Mouse (Mus musculus): Measurements from ENCODE around the gene Olfr1393. TPM values are rescaled to one million over a fixed set of nuclear protein-coding genes. Genes with fewer than 3 reads are reported as not detected.

The Olfr1393 gene
- polyA plus RNA-seq, 1 experiment from 2014 or later = 0.05 TPM

- H3K27ac ChIP-seq (ENCODE audit: low read depth) = peak overlapping the region; percentile 98
- peaks cover 76% of the 10 kb centered on the region for H3K4me1 ChIP-seq (ENCODE audit: insufficient read depth)
- DNase-seq (peak; percentile 65), ATAC-seq (peak; percentile 2; the same call in 1 of the 2 replicates)
- peak overlapping the region; percentile 95 for H3K4me2 ChIP-seq (ENCODE audit: low read depth, low read length)
- H3K9me3 ChIP-seq (ENCODE audit: low read length) = no peaks in the 10 kb centered on the region
- H3K27me3 ChIP-seq (ENCODE audit: insufficient read depth, low read length) = no peaks in the 10 kb centered on the region
- TF ChIP-seq EP300 (IDR thresholded peaks at IDR 0.05; ENCODE audit: low read depth) (0 out of 2 replicates have a peak, but pooled peaks have one; percentile 22), CTCF (IDR thresholded peaks at IDR 0.05; ENCODE audit: low read depth) (no peak)
- H3K4me3 ChIP-seq (ENCODE audit: low read depth, low read length) = peak overlapping the region; percentile 80
- H3K36me3 ChIP-seq (replicated peaks; ENCODE audit: insufficient read depth, low read length) = peaks cover 26% of the 10 kb centered on the region
- H3K9ac ChIP-seq (replicated peaks) = peak overlapping the region; percentile 92
- WGBS (ENCODE audit: insufficient replicate concordance) = 7% methylated on average over 10 of the region's 10 CpGs
These were observed 28.2 kb upstream of the Olfr1393 start for GRCm38 (mm10) chr11:49249811-49250421.

GRCm38 (mm10) chr11:49250422-49251379 is 27.4 kb upstream of the Olfr1393 start:
- TF ChIP-seq EP300 (IDR thresholded peaks at IDR 0.05; ENCODE audit: low read depth) = no peak
- peak; percentile 59 for TF ChIP-seq CTCF (IDR thresholded peaks at IDR 0.05; ENCODE audit: low read depth)
- ATAC-seq (peak; percentile 87), DNase-seq (peak; percentile 90)
- 1% methylated on average over 39 of the region's 45 CpGs for WGBS (ENCODE audit: insufficient replicate concordance)
- H3K4me2 ChIP-seq (ENCODE audit: low read depth, low read length) = peak overlapping the region; percentile 95
- no peaks in the 10 kb centered on the region for H3K27me3 ChIP-seq (ENCODE audit: insufficient read depth, low read length)
- H3K9me3 ChIP-seq (ENCODE audit: low read length) = no peaks in the 10 kb centered on the region
- H3K27ac ChIP-seq (ENCODE audit: low read depth) = peak overlapping the region; percentile 98
- H3K9ac ChIP-seq (replicated peaks) = peak overlapping the region; percentile 92
- H3K36me3 ChIP-seq (replicated peaks; ENCODE audit: insufficient read depth, low read length) = peaks cover 34% of the 10 kb centered on the region
- peaks cover 69% of the 10 kb centered on the region for H3K4me1 ChIP-seq (ENCODE audit: insufficient read depth)
- peak overlapping the region; percentile 80 for H3K4me3 ChIP-seq (ENCODE audit: low read depth, low read length)

- peak overlapping the region; percentile 92 for H3K9ac ChIP-seq (replicated peaks)
- H3K4me2 ChIP-seq (ENCODE audit: low read depth, low read length) = peak overlapping the region; percentile 95
- no peak for DNase-seq
- H3K4me1 ChIP-seq (ENCODE audit: insufficient read depth) = peaks cover 62% of the 10 kb centered on the region
- 16% methylated on average over 7 of the region's 7 CpGs for WGBS (ENCODE audit: insufficient replicate concordance)
- peak overlapping the region; percentile 80 for H3K4me3 ChIP-seq (ENCODE audit: low read depth, low read length)
- no peaks in the 10 kb centered on the region for H3K9me3 ChIP-seq (ENCODE audit: low read length)
- H3K36me3 ChIP-seq (replicated peaks; ENCODE audit: insufficient read depth, low read length) = peaks cover 41% of the 10 kb centered on the region
- H3K27me3 ChIP-seq (ENCODE audit: insufficient read depth, low read length) = no peaks in the 10 kb centered on the region
- no peak for ATAC-seq
- H3K27ac ChIP-seq (ENCODE audit: low read depth) = peak overlapping the region; percentile 98
- no peak for TF ChIP-seq CTCF (IDR thresholded peaks at IDR 0.05; ENCODE audit: low read depth)
- TF ChIP-seq EP300 (IDR thresholded peaks at IDR 0.05; ENCODE audit: low read depth) = no peak
These were observed 26.7 kb upstream of the Olfr1393 start for GRCm38 (mm10) chr11:49251380-49251761.

- H3K4me1 ChIP-seq (ENCODE audit: insufficient read depth) = peaks cover 58% of the 10 kb centered on the region
- TF ChIP-seq CTCF (IDR thresholded peaks at IDR 0.05; ENCODE audit: low read depth) (no peak), EP300 (IDR thresholded peaks at IDR 0.05; ENCODE audit: low read depth) (no peak)
- H3K27me3 ChIP-seq (ENCODE audit: insufficient read depth, low read length) = no peaks in the 10 kb centered on the region
- H3K27ac ChIP-seq (ENCODE audit: low read depth) = peak overlapping the region; percentile 98
- peak overlapping the region; percentile 95 for H3K4me2 ChIP-seq (ENCODE audit: low read depth, low read length)
- 54% methylated on average over 5 of the region's 5 CpGs for WGBS (ENCODE audit: insufficient replicate concordance)
- H3K4me3 ChIP-seq (ENCODE audit: low read depth, low read length) = peak overlapping the region; percentile 80
- H3K9ac ChIP-seq (replicated peaks) = peak overlapping the region; percentile 92
- H3K9me3 ChIP-seq (ENCODE audit: low read length) = no peaks in the 10 kb centered on the region
- DNase-seq = no peak
- ATAC-seq = no peak
- peaks cover 47% of the 10 kb centered on the region for H3K36me3 ChIP-seq (replicated peaks; ENCODE audit: insufficient read depth, low read length)
These were observed 26.1 kb upstream of the Olfr1393 start for GRCm38 (mm10) chr11:49252048-49252447.

GRCm38 (mm10) chr11:49253035-49253434 is 25.1 kb upstream of the Olfr1393 start:
- H3K4me2 ChIP-seq (ENCODE audit: low read depth, low read length) = peak overlapping the region; percentile 95

GRCm38 (mm10) chr11:49259296-49259695 is 18.8 kb upstream of the Olfr1393 start:
- H3K36me3 ChIP-seq (replicated peaks; ENCODE audit: insufficient read depth, low read length) = peaks cover 76% of the 10 kb centered on the region
- no peak for TF ChIP-seq EP300 (IDR thresholded peaks at IDR 0.05; ENCODE audit: low read depth)
- H3K27ac ChIP-seq (ENCODE audit: low read depth) = peak overlapping the region; percentile 52; the same call in 1 of the 2 replicates
- no peak overlapping the region for H3K4me3 ChIP-seq (ENCODE audit: low read depth, low read length)
- no peaks in the 10 kb centered on the region for H3K27me3 ChIP-seq (ENCODE audit: insufficient read depth, low read length)
- DNase-seq (no peak), ATAC-seq (peak; percentile 47)
- 63% methylated on average over 2 of the region's 2 CpGs for WGBS (ENCODE audit: insufficient replicate concordance)
- H3K9ac ChIP-seq (replicated peaks) = no peak overlapping the region
- peaks cover 22% of the 10 kb centered on the region for H3K4me1 ChIP-seq (ENCODE audit: insufficient read depth)
- H3K4me2 ChIP-seq (ENCODE audit: low read depth, low read length) = peak overlapping the region; percentile 41; the same call in 1 of the 2 replicates
- no peaks in the 10 kb centered on the region for H3K9me3 ChIP-seq (ENCODE audit: low read length)

More at GRCm38 (mm10) chr11:49253035-49253434, 25.1 kb upstream of the Olfr1393 start:
- no peaks in the 10 kb centered on the region for H3K27me3 ChIP-seq (ENCODE audit: insufficient read depth, low read length)
- no peak overlapping the region for H3K9ac ChIP-seq (replicated peaks)
- ATAC-seq (no peak), DNase-seq (no peak)
- TF ChIP-seq CTCF (IDR thresholded peaks at IDR 0.05; ENCODE audit: low read depth) (no peak), EP300 (IDR thresholded peaks at IDR 0.05; ENCODE audit: low read depth) (no peak)
- no peak overlapping the region for H3K27ac ChIP-seq (ENCODE audit: low read depth)
- WGBS (ENCODE audit: insufficient replicate concordance) = 80% methylated on average over 6 of the region's 6 CpGs
- H3K4me3 ChIP-seq (ENCODE audit: low read depth, low read length) = no peak overlapping the region
- H3K36me3 ChIP-seq (replicated peaks; ENCODE audit: insufficient read depth, low read length) = peaks cover 53% of the 10 kb centered on the region
- no peaks in the 10 kb centered on the region for H3K9me3 ChIP-seq (ENCODE audit: low read length)
- H3K4me1 ChIP-seq (ENCODE audit: insufficient read depth) = peaks cover 52% of the 10 kb centered on the region
